In genomic region chr1:78367806-78368205, GRCm38 (mm10) we compare ENCODE assay signal across 20 mouse cellular contexts. TPM values are rescaled to one million over a fixed set of nuclear protein-coding genes. Genes with fewer than 3 reads are reported as not detected.
DNase-seq lines count a peak whose midpoint lies in the region; ATAC-seq and TF ChIP-seq lines count a peak whose summit lies in the region.
"Had no signal": no experiment of that assay in that cellular context is flagged by ENCODE, and none has a peak within 500 bp of the region (broad histone marks: within the 10 kb centered on the region; RNA-seq: fewer than 3 reads in every experiment).

No protein-coding gene starts in this region.

- H3K4me1 ChIP-seq in kidney, embryonic 14.5 days (ENCODE audit: control insufficient read depth, insufficient read depth, low read length) = peaks cover 16% of the 10 kb centered on the region
- peaks cover 10% of the 10 kb centered on the region; the same call in 1 of the 2 replicates for H3K4me1 ChIP-seq in kidney, postnatal 0 days (replicated peaks; ENCODE audit: insufficient read depth, low read length)
- H3K4me1 ChIP-seq: megakaryocyte, embryonic 14.5 days had no signal

- H3K36me3 ChIP-seq in kidney, embryonic 14.5 days (ENCODE audit: control insufficient read depth, insufficient read depth, low read length) = no peaks in the 10 kb centered on the region
- no peaks in the 10 kb centered on the region for H3K36me3 ChIP-seq in kidney, postnatal 0 days (ENCODE audit: insufficient read depth, low read length)
- H3K36me3 ChIP-seq: embryonic facial prominence, embryonic 15.5 days; heart, embryonic 13.5 days; limb, embryonic 15.5 days; midbrain, embryonic 15.5 days had no signal

- H3K4me3 ChIP-seq in kidney, embryonic 14.5 days (ENCODE audit: low read length) = no peak overlapping the region
- H3K4me3 ChIP-seq in kidney, postnatal 0 days (replicated peaks; ENCODE audit: low read depth, low read length) = no peak overlapping the region
- H3K4me3 ChIP-seq: embryonic facial prominence, embryonic 15.5 days; heart, embryonic 13.5 days; limb, embryonic 15.5 days; megakaryocyte, embryonic 14.5 days; midbrain, embryonic 15.5 days had no signal

- TF ChIP-seq POLR2A in brain, embryonic 14.5 days (IDR thresholded peaks at IDR 0.05; ENCODE audit: borderline replicate concordance, extremely low read depth, insufficient read depth, insufficient read length, poor library complexity, severe bottlenecking) = no peak

- H3K4me2 ChIP-seq in kidney, embryonic 14.5 days (replicated peaks; ENCODE audit: low read depth, low read length) = no peak overlapping the region
- H3K4me2 ChIP-seq in kidney, postnatal 0 days (ENCODE audit: low read length) = no peak overlapping the region
- H3K4me2 ChIP-seq: embryonic facial prominence, embryonic 15.5 days; heart, embryonic 13.5 days; limb, embryonic 15.5 days; midbrain, embryonic 15.5 days had no signal

- TF ChIP-seq CTCF in brain, embryonic 14.5 days (IDR thresholded peaks at IDR 0.05; ENCODE audit: borderline replicate concordance, extremely low read depth, insufficient read depth, insufficient read length) = no peak
- TF ChIP-seq CTCF in kidney, postnatal 0 days (IDR thresholded peaks at IDR 0.05; ENCODE audit: low read depth) = no peak

- no peaks in the 10 kb centered on the region for H3K27me3 ChIP-seq in kidney, embryonic 14.5 days (ENCODE audit: control insufficient read depth, insufficient read depth, low read length)
- no peaks in the 10 kb centered on the region for H3K27me3 ChIP-seq in kidney, postnatal 0 days (ENCODE audit: insufficient read depth, low read length)
- H3K27me3 ChIP-seq: CH12.LX; embryonic facial prominence, embryonic 15.5 days; limb, embryonic 15.5 days; midbrain, embryonic 15.5 days had no signal

- WGBS in kidney, embryonic 14.5 days = 71% methylated on average over 5 of the region's 5 CpGs
- 62% methylated on average over 5 of the region's 5 CpGs for WGBS in kidney, postnatal 0 days

- H3K27ac ChIP-seq in kidney, embryonic 14.5 days (ENCODE audit: low read depth, low read length) = no peak overlapping the region
- H3K27ac ChIP-seq in kidney, postnatal 0 days = no peak overlapping the region
- H3K27ac ChIP-seq: embryonic facial prominence, embryonic 15.5 days; heart, embryonic 13.5 days; limb, embryonic 15.5 days; midbrain, embryonic 15.5 days had no signal

- H3K9me3 ChIP-seq in kidney, embryonic 14.5 days (ENCODE audit: control insufficient read depth, low read length) = no peaks in the 10 kb centered on the region
- H3K9me3 ChIP-seq in kidney, postnatal 0 days (replicated peaks; ENCODE audit: low read length) = no peaks in the 10 kb centered on the region
- H3K9me3 ChIP-seq: embryonic facial prominence, embryonic 15.5 days; heart, embryonic 13.5 days; limb, embryonic 15.5 days had no signal

- ATAC-seq in kidney, embryonic 14.5 days (ENCODE audit: low FRiP score, low TSS enrichment) = no peak
- 0 out of 2 replicates have a peak, but pooled peaks have one; percentile 18 for ATAC-seq in kidney, postnatal 0 days (replicated peaks; ENCODE audit: low FRiP score, low read depth)
- ATAC-seq: forebrain, embryonic 14.5 days; hindbrain, embryonic 16.5 days; liver, postnatal 0 days; midbrain, embryonic 15.5 days had no signal

- peak; percentile 12 for DNase-seq in adrenal gland, postnatal 14 days
- no peak for DNase-seq in adrenal gland, postnatal 10 days
- peak; percentile 52 for DNase-seq in kidney, adult 11 months
- peak; percentile 23 for DNase-seq in brain, embryonic 14.5 days (ENCODE audit: low read depth)
- no peak for DNase-seq in kidney, postnatal 0 days (ENCODE audit: low spot score)
- no peak for DNase-seq in gastrocnemius, postnatal 4 days (ENCODE audit: low spot score in 2 of 2)
- no peak for DNase-seq in adipocyte (ENCODE audit: low spot score)
- DNase-seq: heart, postnatal 36 days; liver, postnatal 0 days; right cerebral cortex, adult 18-20 months; thymus, postnatal 4 days had no signal

- H3K9ac ChIP-seq in kidney, embryonic 14.5 days (ENCODE audit: low read depth, low read length) = no peak overlapping the region
- no peak overlapping the region for H3K9ac ChIP-seq in kidney, postnatal 0 days (ENCODE audit: low read depth, low read length)
- H3K9ac ChIP-seq: embryonic facial prominence, embryonic 15.5 days; heart, embryonic 13.5 days; limb, embryonic 15.5 days; liver, postnatal 0 days; midbrain, embryonic 15.5 days had no signal

RNA-seq across cellular contexts. Expression of gene Sgpp2, which starts 57.7 kb away (rescaled TPM):
- total RNA-seq in adrenal gland, postnatal 14 days (2021) = 1.1 and 2.6 TPM in 2 replicates
- 1 to 10 TPM; 2.2 to 3.5 TPM for total RNA-seq in adrenal gland, postnatal 10 days (2021)
- 16.4 and 28.1 TPM in 2 replicates for polyA plus RNA-seq in kidney, embryonic 14.5 days (2014; fragmentation: Nextera tagmentation; extraction: Ambion mirVana)
- 0.68 and 1.4 TPM in 2 replicates for polyA plus RNA-seq in brain, embryonic 14.5 days (2012; rRNA removed)
- polyA plus RNA-seq in kidney, postnatal 0 days (2015; fragmentation: Nextera tagmentation; extraction: Ambion mirVana) = 16.0 and 18.8 TPM in 2 replicates
- total RNA-seq in gastrocnemius, postnatal 4 days (2021) = not detected

Comparison
In these comparisons a context has a peak if more than half of its experiments do, and no peak if none do; other contexts are left out.
1. DNase-seq: peak in adrenal gland, postnatal 14 days (single experiment), kidney, adult 11 months (single experiment) and brain, embryonic 14.5 days (single experiment); none in adrenal gland, postnatal 10 days (single experiment), kidney, postnatal 0 days (single experiment), gastrocnemius, postnatal 4 days (0 of 2) and adipocyte (single experiment).